Mouse (Mus musculus): Measurements from ENCODE around the gene Cilp2.

Gene Cilp2

GRCm38 (mm10) chr8:69902163-69903062 lies 14.9 kb upstream of the Cilp2 start, which contains the start of the genes Tssk6, Ndufa13 and Yjefn3:
Tssk6 (plus strand) TSS chr8:69902184.
Ndufa13 (minus strand) TSS chr8:69902558.
Yjefn3 (minus strand) TSS chr8:69902712.
- in situ Hi-C loops (cut with MboI; ENCODE audit: unreplicated experiment in 2 of 2), result no loop called here

DNA sequence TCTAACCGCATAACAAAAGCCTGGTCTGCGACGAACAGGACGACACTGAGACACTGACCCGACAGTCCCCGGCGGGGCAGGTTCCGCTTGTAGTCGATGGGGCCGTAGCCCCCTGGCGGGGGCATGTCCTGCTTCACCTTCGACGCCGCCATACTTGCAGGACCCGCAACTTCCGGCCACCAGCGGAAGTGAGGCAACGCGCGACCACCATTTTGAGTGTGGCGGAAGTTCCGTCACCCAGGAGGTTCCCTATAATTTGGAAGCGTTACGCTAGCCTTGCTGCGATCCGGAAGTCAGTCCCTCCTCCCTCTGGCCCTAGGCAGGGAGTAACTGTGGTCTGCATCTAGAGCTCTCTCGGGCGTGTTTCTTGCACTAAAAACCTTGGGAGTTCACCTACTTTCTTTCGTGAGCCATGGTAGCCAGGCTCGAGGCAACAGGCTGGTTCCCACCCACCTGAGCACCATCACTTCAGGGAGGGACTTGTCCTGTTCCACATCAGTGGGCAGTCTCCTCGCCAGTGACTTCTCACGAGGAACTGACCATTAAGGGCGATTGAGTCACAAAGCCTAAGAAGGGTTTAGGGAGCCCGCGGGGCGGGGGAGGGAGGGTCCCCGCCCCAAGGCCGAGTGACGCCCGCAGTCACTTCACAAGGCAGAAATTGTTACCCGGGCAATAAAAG lies 14.1 kb upstream of the Cilp2 start:
- in situ Hi-C loops (cut with MboI; ENCODE audit: unreplicated experiment in 2 of 2), result no loop called here

- in situ Hi-C loops (cut with MboI; ENCODE audit: unreplicated experiment in 2 of 2), result no loop called here
These were observed 13.5 kb upstream of the Cilp2 start for GRCm38 (mm10) chr8:69900895-69901451.

GRCm38 (mm10) chr8:69899876-69900275 lies 12.4 kb upstream of the Cilp2 start:
- in situ Hi-C loops (cut with MboI; ENCODE audit: unreplicated experiment in 2 of 2), result no loop called here

- in situ Hi-C loops (cut with MboI; ENCODE audit: unreplicated experiment in 2 of 2), result no loop called here
These were observed 10.4 kb upstream of the Cilp2 start for GRCm38 (mm10) chr8:69897857-69898256.

- in situ Hi-C loops (cut with MboI; ENCODE audit: unreplicated experiment in 2 of 2), result no loop called here
These were observed 8.4 kb upstream of the Cilp2 start for GRCm38 (mm10) chr8:69895772-69896451.

DNA sequence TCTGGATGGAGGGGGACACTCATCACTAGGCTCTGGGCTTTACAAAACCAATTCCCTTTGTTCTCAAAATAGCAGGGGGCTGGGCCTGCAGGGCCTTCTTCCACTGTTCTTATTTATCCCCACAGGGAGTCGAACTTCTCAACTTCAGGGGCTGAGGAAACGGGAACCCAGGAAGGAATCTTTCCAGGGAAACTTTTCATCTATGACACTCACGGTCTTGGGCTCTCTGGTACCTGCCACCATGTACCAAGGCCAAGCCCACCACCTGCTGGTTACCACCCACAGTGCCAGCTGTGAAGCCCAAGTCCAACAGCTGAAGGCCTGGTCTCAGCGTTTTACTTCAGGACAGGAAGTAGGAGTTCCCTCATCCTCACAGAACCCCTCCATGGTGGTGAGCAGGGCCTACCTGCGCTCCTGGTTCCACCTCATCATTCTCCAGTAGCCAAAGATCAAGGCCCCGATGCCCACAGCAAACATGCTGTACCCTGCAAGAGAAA lies 7.4 kb upstream of the Cilp2 start:
- in situ Hi-C loops (cut with MboI; ENCODE audit: unreplicated experiment in 2 of 2), result no loop called here

- in situ Hi-C loops (cut with MboI; ENCODE audit: unreplicated experiment in 2 of 2), result no loop called here
These were observed 6.4 kb upstream of the Cilp2 start for GRCm38 (mm10) chr8:69893863-69894262.

DNA sequence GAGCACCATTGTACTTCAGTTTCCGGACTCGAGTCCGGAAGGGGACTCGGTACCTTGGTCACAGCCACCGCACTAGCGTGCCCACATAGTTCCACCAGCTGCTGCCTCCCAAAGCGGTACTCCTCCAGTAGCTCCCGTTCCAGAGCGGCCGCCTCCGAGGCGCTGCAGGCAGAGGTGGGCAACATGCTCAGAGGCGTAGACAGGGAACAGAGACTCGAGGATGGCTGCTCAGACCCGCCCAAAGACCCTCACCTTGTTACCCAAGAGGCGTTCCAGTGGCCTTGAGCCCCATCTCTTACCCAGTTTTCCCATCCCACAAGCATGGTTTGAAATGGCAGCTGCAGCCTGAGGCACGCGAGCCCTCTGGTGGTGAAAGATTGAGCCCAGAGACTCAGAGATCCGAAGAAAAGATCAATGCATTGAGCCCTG lies 3.3 kb upstream of the Cilp2 start:
- in situ Hi-C loops (cut with MboI; ENCODE audit: unreplicated experiment in 2 of 2), result no loop called here

DNA sequence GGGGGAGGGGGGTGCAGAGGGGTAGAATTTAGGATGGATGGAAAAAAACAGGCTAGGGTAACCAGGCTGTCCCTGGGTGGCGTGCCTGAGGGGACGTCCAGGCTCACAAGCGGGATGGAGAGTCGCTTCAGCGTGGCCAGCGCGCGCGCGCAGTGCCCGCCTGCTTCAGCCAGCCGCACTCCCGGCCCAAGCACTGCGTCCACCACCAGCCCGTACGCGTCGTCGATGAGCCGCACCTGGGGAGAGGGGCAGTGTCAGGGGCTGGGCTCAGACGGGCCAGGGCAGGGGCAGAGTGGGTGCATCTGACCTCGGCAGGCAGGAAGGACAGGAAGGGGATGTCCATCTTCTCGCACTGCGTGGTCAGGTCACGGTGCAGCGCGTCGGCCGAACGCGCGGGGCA lies 1.4 kb upstream of the Cilp2 start:
- in situ Hi-C loops (cut with MboI; ENCODE audit: unreplicated experiment in 2 of 2), result no loop called here

GRCm38 (mm10) chr8:69888244-69888866 lies 868 bp upstream of the Cilp2 start:
- in situ Hi-C loops (cut with MboI; ENCODE audit: unreplicated experiment in 2 of 2), result no loop called here

DNA sequence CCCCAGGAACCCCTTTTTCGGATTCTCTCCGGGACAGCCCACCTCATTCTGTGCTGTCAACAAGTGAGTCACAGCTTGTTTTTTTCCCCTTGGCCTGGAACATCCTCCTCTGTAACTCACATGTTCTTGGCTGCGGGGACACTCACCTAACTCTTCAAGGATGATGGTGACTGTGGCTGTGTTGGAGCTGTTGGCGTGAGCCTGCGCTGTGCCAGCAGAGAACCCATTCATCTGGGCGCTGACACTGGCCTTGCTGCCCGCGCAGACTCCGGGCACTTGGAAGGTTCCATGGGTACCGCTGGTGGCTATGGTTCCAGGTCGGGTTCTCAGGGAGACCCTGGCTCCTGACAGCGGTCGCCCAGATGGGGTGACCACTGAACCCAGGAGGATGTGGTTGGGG lies 3.3 kb downstream of the Cilp2 start:
- in situ Hi-C loops (cut with MboI; ENCODE audit: unreplicated experiment in 2 of 2), result no loop called here

DNA sequence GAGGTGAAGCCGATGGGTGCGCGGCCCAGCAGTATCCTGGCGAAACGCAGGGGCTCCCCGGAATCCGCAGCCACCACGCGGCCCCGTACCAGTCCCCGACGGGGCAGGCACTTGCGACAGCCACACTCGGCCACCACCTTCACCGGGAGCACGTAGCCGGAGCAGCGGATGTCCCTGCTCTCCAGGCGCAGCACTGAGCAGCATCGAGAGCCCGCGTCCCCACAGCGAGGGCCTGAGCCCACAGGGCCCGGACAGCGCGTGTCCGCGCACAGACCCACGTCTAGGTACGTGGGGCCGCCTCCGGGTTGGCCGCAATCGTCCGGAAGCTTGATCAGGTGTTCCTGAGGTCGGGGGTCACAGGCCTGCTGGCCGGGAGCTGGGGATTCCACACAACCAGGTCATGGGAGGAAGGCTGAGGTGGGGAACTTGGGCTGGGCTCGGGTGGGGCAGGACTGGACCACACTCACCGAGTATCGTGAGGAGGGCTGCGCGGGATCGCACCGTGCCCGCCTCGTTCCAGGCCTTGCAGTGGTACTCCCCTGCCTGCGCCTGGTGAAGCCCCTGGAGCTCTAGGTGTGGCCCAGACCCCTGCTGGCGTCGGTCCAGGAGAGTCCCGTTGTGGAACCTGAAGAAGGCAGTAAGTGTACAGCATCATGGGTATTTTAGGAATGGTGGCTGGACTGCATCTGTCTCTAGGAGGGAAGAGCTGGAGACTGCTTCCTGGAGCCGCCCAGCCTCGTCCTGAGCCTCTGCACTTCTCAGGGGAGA lies 4.5 kb downstream of the Cilp2 start:
- in situ Hi-C loops (cut with MboI; ENCODE audit: unreplicated experiment in 2 of 2), result no loop called here

DNA sequence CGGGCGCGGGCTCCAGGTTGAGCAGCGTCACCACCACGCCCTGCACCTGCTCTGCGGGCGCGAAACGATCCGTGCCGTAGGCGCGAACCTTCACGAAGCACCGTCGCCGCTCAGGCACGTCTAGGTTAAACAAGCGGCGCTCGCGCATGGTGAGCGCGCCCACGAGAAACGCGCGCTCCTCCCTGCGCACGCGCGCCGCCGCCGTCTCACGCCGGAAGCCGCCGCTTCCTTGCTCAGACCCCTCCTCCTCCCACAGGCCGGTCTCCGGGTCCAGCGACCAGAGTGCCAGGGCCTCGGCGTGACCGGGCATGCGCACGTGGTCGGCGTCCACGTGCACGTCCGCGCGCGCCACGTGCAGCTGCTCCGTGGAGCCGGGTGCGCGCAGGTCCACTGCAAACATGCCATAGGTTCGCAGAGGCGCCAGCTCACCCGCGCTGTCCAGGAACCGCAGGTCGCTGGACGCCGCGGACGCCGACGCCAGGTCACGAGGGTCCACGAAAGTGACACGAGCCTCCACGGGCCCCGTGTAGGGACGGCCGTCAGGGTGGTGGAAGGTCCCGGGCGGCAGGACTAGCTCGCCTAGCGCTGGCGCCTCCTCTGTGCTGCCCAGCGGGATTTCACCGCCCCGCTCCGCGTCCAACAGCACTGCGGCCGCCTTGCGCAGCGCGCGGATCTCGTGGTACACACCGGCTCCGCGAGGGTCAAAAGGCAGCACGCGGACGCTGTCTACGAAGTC lies 5.3 kb downstream of the Cilp2 start:
- in situ Hi-C loops (cut with MboI; ENCODE audit: unreplicated experiment in 2 of 2), result no loop called here

GRCm38 (mm10) chr8:69881261-69881865 lies 6.1 kb downstream of the Cilp2 start:
- in situ Hi-C loops (cut with MboI; ENCODE audit: unreplicated experiment in 2 of 2), result no loop called here

DNA sequence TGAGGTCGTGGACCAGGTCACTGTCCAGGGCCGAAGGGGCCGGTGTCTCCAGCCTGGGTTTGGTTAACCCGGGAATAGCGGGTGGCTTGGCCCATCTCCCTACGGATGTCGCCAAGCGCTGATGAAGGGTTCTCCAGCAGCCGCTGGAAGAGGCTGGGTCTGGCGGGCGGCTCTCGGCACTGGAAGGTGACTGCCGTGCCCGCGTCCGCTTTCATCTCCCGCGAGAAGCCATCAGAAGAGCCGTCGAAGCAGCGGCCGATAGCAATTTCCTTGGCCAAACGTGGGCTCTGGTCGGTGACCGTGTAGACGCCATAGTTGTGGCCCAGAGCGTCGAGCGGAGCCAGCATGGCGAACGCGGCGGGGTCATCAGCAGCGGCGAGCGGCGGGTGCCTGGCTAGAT lies 6.6 kb downstream of the Cilp2 start:
- in situ Hi-C loops (cut with MboI; ENCODE audit: unreplicated experiment in 2 of 2), result no loop called here

- in situ Hi-C loops (cut with MboI; ENCODE audit: unreplicated experiment in 2 of 2), result loop anchor here in 1 of 2 experiments (10.0 kb wide), 1 partner anchor 255 kb away; the partner anchor contains the start of gene Zfp868
These were observed 7.8 kb downstream of the Cilp2 start for GRCm38 (mm10) chr8:69879678-69880077.

DNA sequence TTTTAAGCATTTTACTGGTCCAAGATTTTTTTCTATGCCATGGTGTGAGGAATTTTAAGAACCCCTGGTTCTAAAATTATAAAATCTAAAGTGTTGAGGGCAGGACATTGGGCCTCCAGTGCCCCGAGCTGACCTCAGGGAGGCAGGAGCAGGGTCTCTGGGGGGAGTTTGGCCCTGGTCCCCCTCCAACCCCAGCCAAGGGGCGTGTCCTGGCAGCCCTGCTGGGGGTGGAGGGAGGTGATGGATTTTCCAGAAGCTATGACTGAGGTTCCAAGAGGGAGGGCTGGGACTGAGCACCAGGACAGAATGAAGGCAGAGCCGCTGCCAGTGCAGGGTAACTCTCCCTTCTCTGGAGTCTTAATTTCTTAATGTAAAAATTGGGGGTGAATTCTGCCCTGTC lies 9.5 kb downstream of the Cilp2 start:
- in situ Hi-C loops (cut with MboI; ENCODE audit: unreplicated experiment in 2 of 2), result loop anchor here in 1 of 2 experiments (10.0 kb wide), 1 partner anchor 253 kb away; the partner anchor contains the start of gene Zfp868

All from v-Abl transformed pro-B cells (cell line).